Mouse (Mus musculus) kidney, adult 2 months (tissue): ENCODE measurements around the gene Dpp4. TPM values are rescaled to one million over a fixed set of nuclear protein-coding genes. Genes with fewer than 3 reads are reported as not detected.
A peak's percentile ranks its signal among the peaks of the same experiment; 100 is the strongest.

Experiments
- DNase-seq: peaks from one replicate; pipeline ENCODE4 v3.0.0; 2021
- H3K27ac ChIP-seq: fragments of 200-500 bp; 2 replicates; pipeline ENCODE4 v1.5.1; 2012; ENCODE audit warnings: low read depth, low read length, control low read depth, inconsistent platforms; ENCODE audit not compliant: insufficient read depth
- H3K27me3 ChIP-seq: fragments of 200-500 bp; replicated peaks from 2 replicates; pipeline ENCODE4 v1.6.1; 2012; ENCODE audit warnings: mild to moderate bottlenecking, moderate library complexity, low read length, inconsistent platforms; ENCODE audit not compliant: control insufficient read depth, insufficient read depth
- H3K36me3 ChIP-seq: fragments of 200-500 bp; 2 replicates; pipeline ENCODE4 v1.6.1; 2012; ENCODE audit warnings: mild to moderate bottlenecking, moderate library complexity, low read length, inconsistent platforms; ENCODE audit not compliant: control insufficient read depth, insufficient read depth
- H3K4me1 ChIP-seq: fragments of 200-500 bp; 2 replicates; pipeline ENCODE4 v1.6.1; 2011; ENCODE audit warnings: low read length; ENCODE audit not compliant: control insufficient read depth, insufficient read depth
- H3K4me3 ChIP-seq: fragments of 200-500 bp; 2 replicates; pipeline ENCODE4 v1.5.1; 2011; ENCODE audit warnings: mild to moderate bottlenecking, low read depth, low read length, control low read depth; ENCODE audit not compliant: insufficient read depth
- CTCF ChIP-seq: fragments of 200-500 bp; conservative IDR thresholded peaks from 2 replicates; pipeline ENCODE4 v1.5.1; 2011; ENCODE audit warnings: low read depth, mild to moderate bottlenecking, control low read depth, low read length, moderate library complexity, mixed read lengths; ENCODE audit not compliant: insufficient read depth, insufficient read length
- POLR2A ChIP-seq: fragments of 200-500 bp; IDR thresholded peaks from one replicate; pipeline ENCODE4 v1.6.1; 2011; ENCODE audit warnings: low read depth, low read length, control low read depth
- WGBS: fragments of 180-500 bp; shearing (Covaris S2); methylation state at CpG from one replicate; pipeline ENCODE4 v1.1.7; 2018; 5-methylcytosine and 5-hydroxymethylcytosine counted together
- polyA plus RNA-seq: library from polyadenylated mRNA; depleted of rRNA; stranded (reverse); fragments of >200 nt; gene quantifications from 2 replicates; pipeline ENCODE4 v1.2.3, GENCODE M21; 2012; rRNA removed

Dpp4 gene
- polyA plus RNA-seq: 21.4 and 24.0 TPM in 2 replicates

DNA sequence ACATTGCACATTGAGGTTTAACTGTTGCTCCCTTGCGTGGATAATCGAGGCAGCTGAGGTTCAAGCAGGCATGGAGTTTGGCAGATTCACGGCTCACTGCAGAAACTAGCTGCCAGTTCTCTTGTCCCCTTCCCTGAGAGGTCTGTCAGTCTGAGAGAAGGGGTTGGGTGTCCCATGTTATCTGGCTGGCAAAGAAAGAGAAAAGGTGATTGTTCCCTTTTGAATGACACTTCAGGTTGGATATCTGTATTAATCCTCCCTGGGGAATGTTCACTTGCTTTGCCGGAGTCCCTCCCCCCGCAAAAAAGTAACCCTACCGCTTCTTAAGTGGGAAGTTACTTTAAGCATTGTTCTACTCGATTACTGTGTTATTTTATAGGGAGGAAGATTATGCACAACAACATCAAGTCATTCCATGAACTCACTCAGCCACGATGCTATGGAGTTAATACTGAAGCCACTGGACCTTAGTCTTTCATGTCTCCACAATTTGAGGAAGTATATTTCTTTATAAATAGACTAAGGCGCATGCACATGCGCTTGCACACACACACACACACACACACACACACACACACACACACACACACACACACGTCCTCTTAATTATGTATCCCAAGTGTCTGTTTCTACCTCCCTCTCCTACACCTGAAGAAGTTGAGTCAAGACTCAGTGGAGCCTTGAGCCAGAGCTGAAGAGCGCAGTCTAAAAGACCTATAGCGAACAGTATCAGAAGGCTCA lies at the start of gene Dpp4:
Gene Dpp4, minus strand, starts transcription at position 151 of the 741 bp plus-strand sequence.
- TF ChIP-seq POLR2A (no peak), CTCF (no peak)
- 32% methylated on average over 13 of the region's 13 CpGs for WGBS
- peak within 1 kb of the TSS; percentile 61 for H3K27ac ChIP-seq

DNA sequence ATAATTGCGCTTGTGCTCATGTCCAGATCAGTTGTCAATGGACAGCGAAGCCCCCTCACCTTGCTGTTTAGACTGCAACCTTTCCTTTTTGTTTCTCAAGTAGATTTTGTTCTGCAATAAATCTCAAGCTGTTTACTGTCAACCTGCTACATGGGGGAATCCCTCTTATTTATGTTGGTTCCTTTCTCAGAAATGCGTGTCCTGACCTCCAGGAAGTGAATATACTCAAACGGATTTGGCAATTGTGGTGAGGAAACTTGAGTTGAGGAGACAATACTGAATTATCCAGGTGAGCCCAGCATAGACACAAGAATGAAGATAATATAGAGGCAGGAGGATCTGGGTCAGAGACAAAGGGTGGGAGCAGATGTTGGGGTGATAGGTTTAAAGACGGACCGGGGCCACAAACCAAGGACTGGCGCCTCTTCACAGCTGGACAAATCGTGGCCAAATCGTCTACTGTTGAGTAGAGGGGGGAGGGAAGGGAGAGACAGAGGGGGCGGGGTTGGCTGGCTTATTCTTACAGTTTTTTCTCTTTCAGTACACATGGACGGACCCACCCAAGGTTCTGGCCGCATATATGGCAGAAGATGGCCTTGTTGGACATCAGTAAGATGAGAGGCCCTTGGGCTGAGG lies 48.9 kb upstream of the Dpp4 start:
- no peaks in the 10 kb centered on the region for H3K4me1 ChIP-seq
- no peaks in the 10 kb centered on the region for H3K27me3 ChIP-seq
- no peak for TF ChIP-seq CTCF
- TF ChIP-seq POLR2A: no peak
- H3K27ac ChIP-seq: no peak overlapping the region
- H3K4me3 ChIP-seq: no peak overlapping the region
- 59% methylated on average over 12 of the region's 12 CpGs for WGBS
- no peak for DNase-seq
- H3K36me3 ChIP-seq: no peaks in the 10 kb centered on the region

More for the DNA sequence above, at the start of gene Dpp4:
- Histone ChIP-seq H3K4me3 (peak within 1 kb of the TSS; percentile 52), H3K36me3 (no peaks in the 10 kb centered on the region), H3K4me1 (no peaks in the 10 kb centered on the region; the same call in 1 of the 2 replicates), H3K27me3 (no peaks in the 10 kb centered on the region)
- DNase-seq: no peak

DNA sequence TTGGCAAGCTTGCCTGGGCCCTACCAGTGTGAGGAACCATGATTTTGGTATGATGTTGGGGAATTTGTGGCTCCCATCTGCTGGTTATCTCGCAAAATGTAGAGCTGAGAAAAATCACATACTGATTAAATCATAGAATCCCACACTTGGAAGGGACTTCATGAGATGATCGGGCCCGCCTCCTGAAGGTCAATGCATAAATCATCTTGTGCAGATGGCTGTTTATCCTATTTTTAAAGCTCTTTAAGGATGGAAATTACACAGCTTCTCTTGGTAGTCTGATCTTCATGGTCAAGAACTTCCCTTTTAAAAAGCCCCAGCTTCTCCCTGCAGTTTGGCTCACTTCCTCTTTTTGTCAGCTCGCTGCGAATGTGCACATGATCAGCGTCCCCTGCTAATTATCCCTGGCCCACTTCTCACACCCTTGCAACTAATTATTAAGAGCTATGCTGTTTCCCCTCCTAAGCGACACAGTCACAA lies 48.2 kb upstream of the Dpp4 start:
- WGBS: 32% methylated on average over 7 of the region's 7 CpGs
- no peaks in the 10 kb centered on the region for H3K36me3 ChIP-seq
- peak; percentile 6 for DNase-seq
- no peaks in the 10 kb centered on the region for H3K27me3 ChIP-seq
- H3K4me3 ChIP-seq: no peak overlapping the region
- no peak overlapping the region for H3K27ac ChIP-seq
- H3K4me1 ChIP-seq: no peaks in the 10 kb centered on the region
- no peak for TF ChIP-seq CTCF
- no peak for TF ChIP-seq POLR2A

DNA sequence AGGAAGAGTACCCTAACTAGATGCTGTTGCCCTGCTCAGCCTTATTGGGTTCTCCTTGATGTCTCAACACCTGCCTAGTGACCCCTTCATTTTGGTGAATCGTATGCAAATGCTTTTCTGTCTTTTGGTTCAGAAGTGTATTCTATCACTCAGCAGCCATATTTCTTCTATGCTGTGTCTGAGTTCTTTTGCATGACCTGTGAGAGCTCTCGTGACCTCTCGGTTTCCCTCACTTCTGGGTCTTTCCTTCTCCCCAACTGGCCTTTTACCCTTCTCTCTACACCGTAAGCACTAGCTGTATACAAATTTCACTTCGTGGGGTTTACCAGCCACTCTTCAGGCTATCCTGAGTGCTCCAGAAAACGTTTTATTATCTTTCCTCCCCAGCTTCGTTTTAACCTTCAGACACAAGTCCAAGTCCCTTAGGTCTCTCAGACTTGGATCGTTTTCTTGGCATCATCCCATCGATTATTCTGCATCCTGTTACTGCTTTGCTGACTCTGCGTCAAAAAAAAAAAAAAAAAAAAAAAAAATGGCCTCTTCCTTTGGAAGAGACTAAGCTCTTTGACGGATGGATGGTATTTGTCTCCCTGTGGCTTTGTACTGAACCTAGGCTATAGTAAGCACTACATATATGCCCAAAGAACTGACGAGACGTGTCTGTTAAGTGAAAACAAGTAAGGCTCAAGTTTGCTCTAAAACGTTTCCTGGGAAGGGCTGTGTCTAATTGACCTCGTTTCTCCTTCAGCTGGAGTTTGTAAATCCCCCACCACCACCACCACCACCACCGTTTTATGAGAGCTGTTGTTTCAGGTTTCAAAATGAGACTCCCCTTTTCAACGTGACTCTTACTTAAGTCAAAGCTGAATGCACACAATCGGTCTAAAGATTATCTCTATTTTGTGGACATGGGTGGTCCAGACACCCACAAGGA lies 47.5 kb upstream of the Dpp4 start:
- TF ChIP-seq POLR2A (no peak), CTCF (no peak)
- 36% methylated on average over 18 of the region's 18 CpGs for WGBS
- H3K27me3 ChIP-seq: no peaks in the 10 kb centered on the region
- H3K36me3 ChIP-seq: no peaks in the 10 kb centered on the region
- no peak overlapping the region for H3K4me3 ChIP-seq
- H3K27ac ChIP-seq: no peak overlapping the region
- H3K4me1 ChIP-seq: no peaks in the 10 kb centered on the region
- DNase-seq: peak; percentile 17

DNA sequence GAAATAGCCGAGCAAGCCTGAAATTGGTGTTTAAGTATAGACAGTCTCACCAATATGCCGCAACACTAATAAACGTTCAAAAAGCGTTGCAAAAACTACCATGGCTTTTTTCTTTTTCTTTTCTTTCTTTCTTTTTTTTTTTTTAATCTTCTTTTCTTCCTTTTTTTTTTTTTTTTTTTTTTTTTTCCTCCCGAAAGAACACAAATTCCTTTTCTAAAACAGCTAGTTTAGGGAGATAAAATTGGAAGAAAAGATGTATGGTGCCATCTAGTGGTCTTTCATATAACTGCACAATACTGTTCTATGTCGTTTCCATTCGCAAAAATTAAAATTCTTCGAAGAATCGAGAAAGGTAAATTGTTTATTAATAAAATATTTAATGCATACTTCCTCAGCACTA lies 46.0 kb upstream of the Dpp4 start:
- peak; percentile 20 for DNase-seq
- Histone ChIP-seq H3K4me3 (no peak overlapping the region), H3K36me3 (no peaks in the 10 kb centered on the region), H3K27ac (no peak overlapping the region), H3K4me1 (no peaks in the 10 kb centered on the region), H3K27me3 (no peaks in the 10 kb centered on the region)
- 0 out of 2 replicates have a peak, but pooled peaks have one; percentile 17 for TF ChIP-seq CTCF
- no peak for TF ChIP-seq POLR2A
- 33% methylated on average over 9 of the region's 9 CpGs for WGBS

DNA sequence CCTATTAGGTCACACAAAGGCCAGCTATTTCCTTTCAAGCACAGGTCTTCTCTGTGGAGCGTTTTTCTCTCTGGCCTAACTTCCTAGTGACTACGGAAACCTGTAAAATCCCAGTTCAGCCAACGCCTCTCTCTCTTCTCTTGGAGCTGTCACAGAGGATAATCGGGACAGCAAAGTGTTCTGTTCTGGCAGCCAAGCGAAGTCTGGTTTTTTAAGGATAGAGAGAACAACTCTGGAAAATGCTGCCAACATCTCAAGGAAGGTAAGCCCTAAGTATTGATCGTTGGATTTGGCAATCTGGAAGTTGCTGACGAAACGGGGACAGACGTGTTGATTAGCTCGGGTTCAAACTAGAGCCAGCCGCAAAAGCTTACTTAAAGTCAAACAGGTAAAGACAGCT lies 43.0 kb upstream of the Dpp4 start:
- no peak overlapping the region for H3K4me3 ChIP-seq
- H3K27ac ChIP-seq: no peak overlapping the region
- 87% methylated on average over 11 of the region's 11 CpGs for WGBS
- no peak for TF ChIP-seq POLR2A
- no peak for TF ChIP-seq CTCF
- DNase-seq: no peak
- no peaks in the 10 kb centered on the region for H3K27me3 ChIP-seq
- no peaks in the 10 kb centered on the region for H3K36me3 ChIP-seq
- H3K4me1 ChIP-seq: no peaks in the 10 kb centered on the region

DNA sequence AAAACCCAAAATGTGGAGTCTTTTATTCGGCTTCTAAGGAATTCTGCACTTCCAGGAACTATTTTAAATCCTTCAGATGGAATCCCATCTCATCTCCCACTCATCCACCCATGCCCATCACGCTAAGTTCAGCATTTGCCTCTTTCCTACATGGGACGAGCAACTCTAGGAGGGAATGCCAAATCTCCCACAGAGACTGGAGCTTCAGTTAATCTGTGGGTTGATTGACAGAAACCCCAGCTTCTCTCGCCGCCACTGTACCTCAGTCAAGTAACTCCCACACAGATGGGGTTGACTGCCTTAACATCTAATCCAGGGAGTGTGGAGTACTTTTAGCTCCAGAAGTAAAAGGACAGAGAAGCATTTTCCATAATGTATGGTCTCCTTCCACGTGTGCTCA lies 42.0 kb upstream of the Dpp4 start:
- WGBS: 67% methylated on average over 6 of the region's 6 CpGs
- no peak for TF ChIP-seq CTCF
- TF ChIP-seq POLR2A: no peak
- H3K27me3 ChIP-seq: no peaks in the 10 kb centered on the region

More for the DNA sequence above, 42.0 kb upstream of the Dpp4 start:
- Histone ChIP-seq H3K4me3 (no peak overlapping the region), H3K4me1 (no peaks in the 10 kb centered on the region), H3K27ac (no peak overlapping the region), H3K36me3 (no peaks in the 10 kb centered on the region)
- DNase-seq: no peak
